Mouse (Mus musculus): ENCODE data around the gene Antxr1. TPM values are rescaled to one million over a fixed set of nuclear protein-coding genes. Genes with fewer than 3 reads are reported as not detected.
A peak's percentile ranks its signal among the peaks of the same experiment; 100 is the strongest.
"Not testable (repeated sequence)": the region's sequence is repeated elsewhere in the genome, so short reads cannot be mapped to it uniquely, and the experiment has no call there.

The Antxr1 gene
- polyA plus RNA-seq, 1 experiment from 2014 or later, result 3.5 TPM

- Histone ChIP-seq H3K27ac (peak overlapping the region; percentile 19), H3K4me2 (no peak overlapping the region), H3K9me3 (no peaks in the 10 kb centered on the region), H3K36me3 (no peaks in the 10 kb centered on the region), H3K27me3 (no peaks in the 10 kb centered on the region), H3K9ac (no peak overlapping the region), H3K4me3 (no peak overlapping the region), H3K4me1 (replicated peaks) (peaks cover 23% of the 10 kb centered on the region)
- no peak for ATAC-seq (ENCODE audit: low FRiP score)
- whole genome bisulfite sequencing, result 86% methylated on average over 9 of the region's 9 CpGs
These were observed 235.2 kb downstream of the Antxr1 start for GRCm38 (mm10) chr6:87100297-87101020.

- WGBS, result 46% methylated on average over 7 of the region's 7 CpGs
- no peaks in the 10 kb centered on the region for H3K9me3 ChIP-seq
- peak; percentile 22; the same call in 1 of the 2 replicates for ATAC-seq (ENCODE audit: low FRiP score)
- no peaks in the 10 kb centered on the region for H3K36me3 ChIP-seq
- H3K9ac ChIP-seq, result no peak overlapping the region
- no peak overlapping the region for H3K4me2 ChIP-seq
- H3K27me3 ChIP-seq, result no peaks in the 10 kb centered on the region
- peaks cover 23% of the 10 kb centered on the region for H3K4me1 ChIP-seq (replicated peaks)
- H3K27ac ChIP-seq, result peak overlapping the region; percentile 19
- no peak overlapping the region for H3K4me3 ChIP-seq
These were observed 235.8 kb downstream of the Antxr1 start for GRCm38 (mm10) chr6:87099671-87100296.

- H3K27ac ChIP-seq, result peak overlapping the region; percentile 19; the same call in 1 of the 2 replicates
- no peaks in the 10 kb centered on the region for H3K36me3 ChIP-seq
- H3K4me2 ChIP-seq, result no peak overlapping the region
- H3K4me3 ChIP-seq, result no peak overlapping the region
- WGBS, result 17% methylated on average over 3 of the region's 3 CpGs
- peaks cover 23% of the 10 kb centered on the region for H3K4me1 ChIP-seq (replicated peaks)
- no peak overlapping the region for H3K9ac ChIP-seq
- no peaks in the 10 kb centered on the region for H3K9me3 ChIP-seq
- no peak for ATAC-seq (ENCODE audit: low FRiP score)
- no peaks in the 10 kb centered on the region for H3K27me3 ChIP-seq
These were observed 236.4 kb downstream of the Antxr1 start for GRCm38 (mm10) chr6:87099261-87099660.

- H3K36me3 ChIP-seq, result peaks cover 22% of the 10 kb centered on the region
- H3K27ac ChIP-seq; H3K4me2 ChIP-seq; ATAC-seq (ENCODE audit: low FRiP score); H3K9me3 ChIP-seq; H3K9ac ChIP-seq; H3K27me3 ChIP-seq; H3K4me1 ChIP-seq (replicated peaks); H3K4me3 ChIP-seq: not testable (repeated sequence)
- 97% methylated on average over 8 of the region's 8 CpGs for WGBS
These were observed 242.0 kb downstream of the Antxr1 start for GRCm38 (mm10) chr6:87093631-87094030.

- Histone ChIP-seq H3K27me3 (no peaks in the 10 kb centered on the region), H3K4me3 (no peak overlapping the region), H3K4me1 (replicated peaks) (no peaks in the 10 kb centered on the region), H3K4me2 (no peak overlapping the region), H3K36me3 (peaks cover 32% of the 10 kb centered on the region), H3K27ac (no peak overlapping the region), H3K9ac (no peak overlapping the region), H3K9me3 (no peaks in the 10 kb centered on the region)
- no peak for ATAC-seq (ENCODE audit: low FRiP score)
- 92% methylated on average over 5 of the region's 5 CpGs for WGBS
These were observed 243.1 kb downstream of the Antxr1 start for GRCm38 (mm10) chr6:87092476-87092875.

- Histone ChIP-seq H3K27me3 (no peaks in the 10 kb centered on the region), H3K4me1 (replicated peaks) (no peaks in the 10 kb centered on the region), H3K27ac (no peak overlapping the region), H3K4me2 (no peak overlapping the region), H3K4me3 (no peak overlapping the region), H3K9ac (no peak overlapping the region), H3K9me3 (no peaks in the 10 kb centered on the region), H3K36me3 (peaks cover 47% of the 10 kb centered on the region)
- 88% methylated on average over 3 of the region's 3 CpGs for WGBS
- ATAC-seq (ENCODE audit: low FRiP score), result no peak
These were observed 244.7 kb downstream of the Antxr1 start for GRCm38 (mm10) chr6:87090877-87091276.

GRCm38 (mm10) chr6:87088356-87088755, 247.3 kb downstream of the Antxr1 start:
- Histone ChIP-seq H3K27me3 (no peaks in the 10 kb centered on the region), H3K4me1 (replicated peaks) (no peaks in the 10 kb centered on the region), H3K27ac (no peak overlapping the region), H3K4me2 (no peak overlapping the region), H3K9ac (no peak overlapping the region), H3K4me3 (no peak overlapping the region), H3K36me3 (peaks cover 70% of the 10 kb centered on the region), H3K9me3 (no peaks in the 10 kb centered on the region)
- ATAC-seq (ENCODE audit: low FRiP score), result no peak
- WGBS, result 95% methylated on average over 5 of the region's 5 CpGs

- no peak overlapping the region for H3K9ac ChIP-seq
- H3K9me3 ChIP-seq, result no peaks in the 10 kb centered on the region
- no peak overlapping the region for H3K27ac ChIP-seq
- H3K27me3 ChIP-seq, result no peaks in the 10 kb centered on the region
- 87% methylated on average over 6 of the region's 6 CpGs for WGBS
- no peak overlapping the region for H3K4me3 ChIP-seq
- H3K4me1 ChIP-seq (replicated peaks), result no peaks in the 10 kb centered on the region
- no peak overlapping the region for H3K4me2 ChIP-seq
- ATAC-seq (ENCODE audit: low FRiP score), result no peak
- peaks cover 87% of the 10 kb centered on the region for H3K36me3 ChIP-seq
These were observed 250.6 kb downstream of the Antxr1 start for GRCm38 (mm10) chr6:87085026-87085425.

Other genes starting within 250 kb of the Antxr1 start
- 0.10 and 0.42 TPM in 2 replicates for gene D6Ertd527e, start 231.1 kb downstream of the Antxr1 start, polyA plus RNA-seq (2015; fragmentation: Nextera tagmentation; extraction: Ambion mirVana)
- gene Gkn1, start 15.1 kb upstream of the Antxr1 start, polyA plus RNA-seq (2015; fragmentation: Nextera tagmentation; extraction: Ambion mirVana), result not detected in 2 replicates
- gene Gkn2, start 37.5 kb upstream of the Antxr1 start, polyA plus RNA-seq (2015; fragmentation: Nextera tagmentation; extraction: Ambion mirVana), result not detected in 2 replicates
- gene Gkn3, start 53.1 kb upstream of the Antxr1 start, polyA plus RNA-seq (2015; fragmentation: Nextera tagmentation; extraction: Ambion mirVana), result 0.23 and 0.40 TPM in 2 replicates
- not detected in 2 replicates for gene Bmp10, start 93.2 kb upstream of the Antxr1 start, polyA plus RNA-seq (2015; fragmentation: Nextera tagmentation; extraction: Ambion mirVana)
- gene Arhgap25, start 197.4 kb upstream of the Antxr1 start, polyA plus RNA-seq (2015; fragmentation: Nextera tagmentation; extraction: Ambion mirVana), result 1.6 and 2.4 TPM in 2 replicates

Measured in hindbrain, embryonic 13.5 days (tissue).